Mouse (Mus musculus): Measurements from ENCODE around the gene Ggn. TPM values are rescaled to one million over a fixed set of nuclear protein-coding genes. Genes with fewer than 3 reads are reported as not detected.

Gene Ggn
- total and polyA plus RNA-seq, 3 experiments: 0.13 to 1.0 (median 0.30) TPM

DNA sequence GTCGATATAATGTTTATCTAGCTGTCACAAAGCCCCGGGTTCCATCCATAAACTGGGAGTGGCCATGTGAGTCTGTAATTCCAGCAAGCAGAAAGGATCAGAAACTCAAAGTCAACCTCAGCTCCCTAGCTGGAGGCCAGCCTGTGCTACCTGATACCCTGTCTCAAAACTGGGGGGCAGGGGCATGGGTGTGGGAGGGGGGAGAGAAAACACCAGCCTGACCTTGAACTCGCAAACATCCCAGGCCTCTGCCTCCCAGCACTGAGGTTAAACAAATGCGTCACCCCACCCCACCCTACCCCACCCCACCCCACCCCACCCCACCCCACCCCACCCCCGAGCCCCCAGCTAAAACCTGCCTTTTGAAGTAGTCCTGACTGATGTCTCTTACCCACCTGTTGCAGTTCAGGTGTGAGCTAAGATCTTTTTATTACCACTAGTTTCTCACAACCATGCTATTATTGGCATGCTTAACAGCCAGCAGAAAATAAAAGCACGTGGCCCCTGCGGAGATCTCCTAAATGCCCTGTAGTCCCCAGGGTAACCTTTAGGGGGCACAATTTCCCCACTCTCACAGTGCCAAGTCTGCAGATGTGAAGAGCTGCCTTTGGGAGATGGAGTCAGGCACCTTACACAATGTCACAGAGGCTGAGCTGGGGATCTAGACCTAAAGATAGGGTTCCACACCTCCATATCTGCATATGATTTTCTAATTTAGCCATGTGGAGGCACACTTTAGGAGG, 43.7 kb upstream of the Ggn start (continued):
- no peak for TF ChIP-seq RCOR1 (conservative IDR thresholded peaks at IDR 0.05; ENCODE audit: low read depth, low read length)
- TF ChIP-seq JUN (IDR thresholded peaks at IDR 0.05; ENCODE audit: insufficient read depth, low read depth, low read length): no peak
- TF ChIP-seq USF2 (conservative IDR thresholded peaks at IDR 0.05; ENCODE audit: low read depth, low read length): peak; percentile 58
- no peak for TF ChIP-seq MAFK (IDR thresholded peaks at IDR 0.05; ENCODE audit: insufficient replicate concordance, low read length)
- TF ChIP-seq UBTF (IDR thresholded peaks at IDR 0.05; ENCODE audit: low read depth, low read length): no peak
- peak; percentile 96 for TF ChIP-seq MXI1 (IDR thresholded peaks at IDR 0.05; ENCODE audit: low read depth, low read length)
- TF ChIP-seq USF1 (IDR thresholded peaks at IDR 0.05; ENCODE audit: low read depth, low read length): peak; percentile 69
- TF ChIP-seq HCFC1 (IDR thresholded peaks at IDR 0.05; ENCODE audit: low read depth, low read length): no peak
- no peak for TF ChIP-seq JUND (conservative IDR thresholded peaks at IDR 0.05; ENCODE audit: low read depth, low read length)
- no peak for TF ChIP-seq PAX5 (IDR thresholded peaks at IDR 0.05; ENCODE audit: low read length)
- no peak for TF ChIP-seq POLR2AphosphoS2 (IDR thresholded peaks at IDR 0.05; ENCODE audit: low read depth, low read length)
- no peak for TF ChIP-seq IRF4 (IDR thresholded peaks at IDR 0.05; ENCODE audit: low read depth, low read length)
- TF ChIP-seq EP300 (IDR thresholded peaks at IDR 0.05; ENCODE audit: low read length): no peak
- TF ChIP-seq TBP (conservative IDR thresholded peaks at IDR 0.05; ENCODE audit: low read depth, low read length): no peak
- no peak for TF ChIP-seq POLR2A (IDR thresholded peaks at IDR 0.05; ENCODE audit: low read depth, low read length)
- no peak for TF ChIP-seq ZKSCAN1 (IDR thresholded peaks at IDR 0.05; ENCODE audit: borderline replicate concordance, low read depth, low read length)
- peak; percentile 81 for TF ChIP-seq SMC3 (IDR thresholded peaks at IDR 0.05; ENCODE audit: low read depth, low read length)
- no peak for TF ChIP-seq ZMIZ1 (IDR thresholded peaks at IDR 0.05; ENCODE audit: low read depth, low read length)
- peak; percentile 92 to 93 for TF ChIP-seq CTCF (conservative IDR thresholded peaks at IDR 0.05 in 1 of 2, IDR thresholded peaks at IDR 0.05 in 1 of 2; ENCODE audit: low read depth in 2 of 2, low read length in 2 of 2)
- TF ChIP-seq CHD2 (IDR thresholded peaks at IDR 0.05; ENCODE audit: low read length): no peak
- peak; percentile 39; the same call in 1 of the 2 replicates for TF ChIP-seq MEF2A (IDR thresholded peaks at IDR 0.05; ENCODE audit: borderline replicate concordance, low read depth, low read length)
- no peak for TF ChIP-seq KAT2A (IDR thresholded peaks at IDR 0.05; ENCODE audit: insufficient replicate concordance, low read length)
- no peak for TF ChIP-seq NRF1 (IDR thresholded peaks at IDR 0.05; ENCODE audit: low read depth, low read length)

DNA sequence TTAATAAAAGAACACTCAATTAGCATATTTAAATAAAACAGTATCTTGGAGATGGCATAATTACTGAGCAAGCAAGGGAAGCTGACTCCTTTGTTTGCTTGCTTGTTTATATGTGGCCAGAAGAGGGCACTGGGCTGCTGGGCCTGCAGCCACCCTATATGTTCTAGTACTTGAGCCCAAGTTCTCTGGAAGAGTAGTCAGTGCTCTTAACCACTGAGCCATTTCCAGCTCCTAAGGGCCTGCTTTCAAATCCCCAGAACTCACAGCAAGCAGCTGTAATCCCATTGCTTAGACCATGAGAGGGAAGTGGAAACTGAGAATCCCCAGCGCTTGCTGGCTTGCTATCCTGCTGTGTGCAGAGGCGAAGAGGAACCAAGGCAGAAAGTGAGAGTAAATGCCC, 41.3 kb upstream of the Ggn start:
- H3K27ac ChIP-seq (ENCODE audit: insufficient read depth, low read depth): no peak overlapping the region
- no peaks in the 10 kb centered on the region for H3K79me2 ChIP-seq (replicated peaks; ENCODE audit: control insufficient read depth, extremely low read depth, insufficient read depth, poor library complexity, severe bottlenecking)
- in situ Hi-C loops (cut with MboI; ENCODE audit: low pct_ligation_motif_present, low pct_unique_long_range_greater_than_20kb, low sequenced_read_pairs): no loop called here
- dilution Hi-C loops (cut with MboI; ENCODE audit: extremely low pct_ligation_motif_present, extremely low pct_unique_long_range_greater_than_20kb, low sequenced_read_pairs): no loop called here
- H3K27me3 ChIP-seq (replicated peaks): peaks cover 2% of the 10 kb centered on the region
- no peaks in the 10 kb centered on the region for H3K36me3 ChIP-seq (replicated peaks in 1 of 2; ENCODE audit: control insufficient read depth in 1 of 2, insufficient read depth in 1 of 2, low read length in 1 of 2)
- peaks cover 0 to 28% of the 10 kb centered on the region in 2 experiments; a peak in 2 of 4 replicates for H3K4me1 ChIP-seq (ENCODE audit: control insufficient read depth in 1 of 2, insufficient read depth in 2 of 2)
- no peak overlapping the region for H3K4me2 ChIP-seq (ENCODE audit: insufficient read depth, low read depth, poor library complexity, severe bottlenecking)
- no peaks in the 10 kb centered on the region for H3K9me3 ChIP-seq (replicated peaks; ENCODE audit: low read length)
- peak; percentile 48 for DNase-seq (ENCODE audit: extremely low read depth)
- no peak overlapping the region for H3K9ac ChIP-seq (ENCODE audit: insufficient read depth, low read depth)
- no peak overlapping the region for H3K4me3 ChIP-seq (replicated peaks in 1 of 3; ENCODE audit: low read depth in 2 of 3, low read length in 2 of 3, poor library complexity in 1 of 3)
- TF ChIP-seq CTCF (conservative IDR thresholded peaks at IDR 0.05 in 1 of 2, IDR thresholded peaks at IDR 0.05 in 1 of 2; ENCODE audit: low read depth in 2 of 2, low read length in 2 of 2) (peak; percentile 32 to 76; a peak in 3 of 4 replicates), SMC3 (IDR thresholded peaks at IDR 0.05; ENCODE audit: low read depth, low read length) (peak; percentile 80), NELFE (IDR thresholded peaks at IDR 0.05; ENCODE audit: low read depth, low read length) (no peak), RAD21 (IDR thresholded peaks at IDR 0.05; ENCODE audit: low read depth, low read length) (peak; percentile 74), MAFK (IDR thresholded peaks at IDR 0.05; ENCODE audit: insufficient replicate concordance, low read length) (no peak), ZMIZ1 (IDR thresholded peaks at IDR 0.05; ENCODE audit: low read depth, low read length) (no peak), HCFC1 (IDR thresholded peaks at IDR 0.05; ENCODE audit: low read depth, low read length) (no peak), ELF1 (IDR thresholded peaks at IDR 0.05; ENCODE audit: low read depth, low read length) (no peak), MEF2A (IDR thresholded peaks at IDR 0.05; ENCODE audit: borderline replicate concordance, low read depth, low read length) (peak; percentile 41; the same call in 1 of the 2 replicates), EP300 (IDR thresholded peaks at IDR 0.05; ENCODE audit: low read length) (no peak), UBTF (IDR thresholded peaks at IDR 0.05; ENCODE audit: low read depth, low read length) (no peak), JUN (IDR thresholded peaks at IDR 0.05; ENCODE audit: insufficient read depth, low read depth, low read length) (no peak), CHD1 (IDR thresholded peaks at IDR 0.05; ENCODE audit: low read depth, low read length) (no peak), MAX (IDR thresholded peaks at IDR 0.05; ENCODE audit: low read length) (no peak), JUND (conservative IDR thresholded peaks at IDR 0.05; ENCODE audit: low read depth, low read length) (no peak), POLR2A (IDR thresholded peaks at IDR 0.05; ENCODE audit: low read depth, low read length) (no peak), NRF1 (IDR thresholded peaks at IDR 0.05; ENCODE audit: low read depth, low read length) (no peak), MXI1 (IDR thresholded peaks at IDR 0.05; ENCODE audit: low read depth, low read length) (no peak), PAX5 (IDR thresholded peaks at IDR 0.05; ENCODE audit: low read length) (no peak), E2F4 (IDR thresholded peaks at IDR 0.05; ENCODE audit: insufficient replicate concordance, low read depth, low read length) (no peak), ETS1 (conservative IDR thresholded peaks at IDR 0.05; ENCODE audit: low read depth, low read length) (no peak), ZC3H11A (IDR thresholded peaks at IDR 0.05; ENCODE audit: low read depth, low read length) (peak; percentile 45), IRF4 (IDR thresholded peaks at IDR 0.05; ENCODE audit: low read depth, low read length) (peak; percentile 31; the same call in 1 of the 2 replicates), SIN3A (IDR thresholded peaks at IDR 0.05; ENCODE audit: low read length) (no peak), MAZ (IDR thresholded peaks at IDR 0.05; ENCODE audit: low read depth, low read length) (no peak), POLR2AphosphoS2 (IDR thresholded peaks at IDR 0.05; ENCODE audit: low read depth, low read length) (no peak), TBP (conservative IDR thresholded peaks at IDR 0.05; ENCODE audit: low read depth, low read length) (no peak)
